Mouse (Mus musculus): Measurements from ENCODE around the gene Rundc1. TPM values are rescaled to one million over a fixed set of nuclear protein-coding genes. Genes with fewer than 3 reads are reported as not detected.

Rundc1 gene
- total RNA-seq, 2 experiments from 2014 or later = 10.4 to 11.2 TPM

DNA sequence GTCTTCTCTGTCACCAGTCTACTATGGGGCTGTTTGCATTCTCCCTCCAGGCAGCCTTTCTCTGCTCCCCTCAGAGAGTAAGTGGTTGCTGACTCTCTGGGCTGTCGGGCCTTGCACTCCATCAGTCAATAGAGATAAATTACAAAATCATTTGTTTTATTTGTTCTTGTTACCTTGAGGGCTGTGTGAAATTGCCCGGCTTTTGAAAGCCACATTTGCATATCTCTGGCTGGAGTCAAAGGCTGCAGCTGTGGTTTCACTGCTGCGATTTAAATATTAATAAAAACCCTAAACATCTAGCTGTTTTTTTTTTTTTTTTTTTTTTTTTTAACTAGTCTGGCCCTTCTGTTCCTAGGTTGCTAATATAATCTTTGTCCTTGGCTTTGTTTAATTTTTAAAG, 58.9 kb downstream of the Rundc1 start:
- no peak for DNase-seq (ENCODE audit: low spot score)
- intact Hi-C loops (cut with DNase I) = no loop called here

DNA sequence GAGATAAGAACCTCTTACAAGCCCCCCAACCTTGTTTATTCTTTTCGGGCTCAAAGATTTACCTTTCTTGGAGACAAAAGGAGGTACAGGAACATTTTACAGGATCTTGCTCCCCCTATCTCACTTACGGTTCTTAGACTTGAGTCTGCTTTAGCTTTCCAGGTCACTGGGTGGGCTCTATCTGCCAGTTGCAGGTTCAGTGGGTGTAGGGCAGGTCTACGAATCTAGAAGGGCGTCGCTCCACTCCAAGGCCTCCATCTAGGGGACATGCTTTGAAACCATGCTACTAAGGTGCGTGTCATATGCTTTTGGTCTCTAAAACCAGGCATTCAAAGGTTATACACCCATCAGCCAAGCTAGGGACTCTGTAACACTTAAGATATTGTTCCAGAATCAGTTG, 59.4 kb downstream of the Rundc1 start:
- no peak for DNase-seq (ENCODE audit: low spot score)
- intact Hi-C loops (cut with DNase I) = no loop called here

DNA sequence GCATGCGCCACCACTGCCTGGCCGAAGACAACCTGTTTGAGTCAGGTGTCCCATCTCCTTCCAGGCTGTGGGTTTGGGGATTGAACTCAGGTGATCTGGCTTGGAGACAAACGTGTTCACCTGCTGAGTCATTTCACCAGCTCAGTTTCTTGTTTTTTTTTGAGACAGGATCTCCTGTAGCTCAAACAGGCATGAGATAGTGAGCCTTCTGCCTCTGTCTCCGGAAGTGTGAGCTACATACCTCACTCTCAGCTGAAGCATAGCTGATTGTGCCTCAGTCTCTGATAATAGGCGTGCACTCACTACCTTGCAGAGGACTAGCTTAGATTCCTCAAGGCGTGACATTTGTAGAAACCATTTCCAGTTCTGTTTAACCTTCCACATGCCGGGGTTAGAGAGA, 59.9 kb downstream of the Rundc1 start:
- DNase-seq (ENCODE audit: low spot score) = no peak
- intact Hi-C loops (cut with DNase I) = no loop called here

Small RNAs within 50 kb of the gene (microRNA-seq; reads per million reads assigned to microRNA genes)
- gene Mir6929 = 8.3 reads per million, percentile 22 among the genes with 10 or more reads in this experiment

Other genes starting within 250 kb of the Rundc1 start
- gene Ccr10, start 249.6 kb upstream of the Rundc1 start, total RNA-seq (2021) = under 1 TPM in 1 of 2 experiments, not detected in 1; 0.14 TPM
- gene Ezh1, start 198.6 kb upstream of the Rundc1 start, total RNA-seq (2021) = 10 to 100 TPM; 26.0 to 30.4 TPM
- 100 to 1,000 TPM in 1 of 2 experiments, 10 to 100 TPM in 1; 80.9 to 123 TPM for gene Ramp2, start 179.1 kb upstream of the Rundc1 start, total RNA-seq (2021)
- 10 to 100 TPM; 78.2 to 85.0 TPM for gene Vps25, start 171.4 kb upstream of the Rundc1 start, total RNA-seq (2021)
- gene Wnk4, start 164.5 kb upstream of the Rundc1 start, total RNA-seq (2021) = 10 to 100 TPM in 1 of 2 experiments, 1 to 10 TPM in 1; 9.6 to 14.6 TPM
- gene Cntd1, start 146.1 kb upstream of the Rundc1 start, total RNA-seq (2021) = under 1 TPM; 0.10 to 0.28 TPM
- gene Coa3, start 146.0 kb upstream of the Rundc1 start, total RNA-seq (2021) = 10 to 100 TPM; 89.0 to 96.9 TPM
- 100 to 1,000 TPM in 1 of 2 experiments, 10 to 100 TPM in 1; 92.8 to 102 TPM for gene Becn1, start 122.8 kb upstream of the Rundc1 start, total RNA-seq (2021)
- 10 to 100 TPM; 80.6 to 88.8 TPM for gene Psme3, start 108.9 kb upstream of the Rundc1 start, total RNA-seq (2021)
- gene Aoc2, start 100.0 kb upstream of the Rundc1 start, total RNA-seq (2021) = 1 to 10 TPM; 1.8 to 2.2 TPM
- 10 to 100 TPM; 13.9 to 18.5 TPM for gene Aoc3, start 94.5 kb upstream of the Rundc1 start, total RNA-seq (2021)
- not detected for gene G6pc, start 57.5 kb upstream of the Rundc1 start, total RNA-seq (2021)
- gene Aarsd1, start 7.5 kb upstream of the Rundc1 start, total RNA-seq (2021) = 10 to 100 TPM; 20.7 to 22.8 TPM
- gene Gm27029, start 289 bp upstream of the Rundc1 start, total RNA-seq (2021) = 1 to 10 TPM; 8.5 to 9.1 TPM
- 10 to 100 TPM; 69.0 to 80.2 TPM for gene Ptges3l, start 248 bp downstream of the Rundc1 start, total RNA-seq (2021)
- 10 to 100 TPM; 46.7 to 56.2 TPM for gene Rpl27, start 17.2 kb downstream of the Rundc1 start, total RNA-seq (2021)
- gene Ifi35, start 23.3 kb downstream of the Rundc1 start, total RNA-seq (2021) = 10 to 100 TPM; 12.0 to 13.7 TPM
- gene Rnd2, start 39.9 kb downstream of the Rundc1 start, total RNA-seq (2021) = 1 to 10 TPM; 5.7 to 6.2 TPM
- gene Vat1, start 41.1 kb downstream of the Rundc1 start, total RNA-seq (2021) = 10 to 100 TPM; 21.6 to 25.5 TPM
- under 1 TPM; 0.45 to 0.81 TPM for gene Brca1, start 126.9 kb downstream of the Rundc1 start, total RNA-seq (2021)
- gene Nbr1, start 127.1 kb downstream of the Rundc1 start, total RNA-seq (2021) = 100 to 1,000 TPM in 1 of 2 experiments, 10 to 100 TPM in 1; 89.9 to 101 TPM
- 1 to 10 TPM; 3.6 to 3.8 TPM for gene Tmem106a, start 157.2 kb downstream of the Rundc1 start, total RNA-seq (2021)
- gene Gm11634, start 174.2 kb downstream of the Rundc1 start, total RNA-seq (2021) = not detected
- 10 to 100 TPM; 39.1 to 39.3 TPM for gene Rdm1, start 202.1 kb downstream of the Rundc1 start, total RNA-seq (2021)
- gene Arl4d, start 240.5 kb downstream of the Rundc1 start, total RNA-seq (2021) = 10 to 100 TPM; 21.6 to 31.0 TPM

All from heart, postnatal 25 days (tissue).